Mouse (Mus musculus) adipocyte (in vitro differentiated cells): ENCODE measurements around the gene Lrrc3.

Experiments used
- DNase-seq: peaks from one replicate; pipeline ENCODE4 v3.0.0-alpha.2; 2016; ENCODE audit warnings: low spot score

Gene Lrrc3

GRCm38 (mm10) chr10:77867546-77867945 is 34.8 kb downstream of the Lrrc3 start:
- DNase-seq = no peak

- no peak for DNase-seq
Observed at GRCm38 (mm10) chr10:77864762-77865143, 37.6 kb downstream of the Lrrc3 start.

GRCm38 (mm10) chr10:77864067-77864761 is 38.1 kb downstream of the Lrrc3 start:
- no peak for DNase-seq

- no peak for DNase-seq
Observed at GRCm38 (mm10) chr10:77861675-77862074, 40.7 kb downstream of the Lrrc3 start, which contains the start of gene Gm3285. TSS of gene Gm3285 (plus strand) at chr10:77861975.

GRCm38 (mm10) chr10:77852559-77852958 is 49.8 kb downstream of the Lrrc3 start, which contains the start of gene Gm10318:
TSS of gene Gm10318 (plus strand) at chr10:77852859.
- DNase-seq = no peak
